Mouse (Mus musculus) gastrocnemius, adult 8-10 months (tissue): ENCODE data around the gene Gm10770. TPM values are rescaled to one million over a fixed set of nuclear protein-coding genes. Genes with fewer than 3 reads are reported as not detected.
"Not testable (repeated sequence)": the region's sequence is repeated elsewhere in the genome, so short reads cannot be mapped to it uniquely, and the experiment has no call there.

ENCODE experiments used
- DNase-seq, 2 experiments: peaks; one replicate each; pipeline ENCODE4 v3.0.0; 2022; ENCODE audit warnings: low spot score in 2 of 2
- total RNA-seq, 4 experiments: library from RNA; stranded (reverse); gene quantifications; 2 replicates each; pipeline ENCODE4 v1.2.4; 2022

The Gm10770 gene
- total RNA-seq = not detected

- DNase-seq = not testable (repeated sequence)
Observed at GRCm38 (mm10) chr2:150179579-150179978, at the start of gene Gm10770. Gm10770 (minus strand) TSS chr2:150179679.

- not testable (repeated sequence) for DNase-seq
Observed at GRCm38 (mm10) chr2:150223263-150223662, 43.8 kb upstream of the Gm10770 start.

- not testable (repeated sequence) for DNase-seq
Observed at GRCm38 (mm10) chr2:150218363-150218725, 38.9 kb upstream of the Gm10770 start.

GRCm38 (mm10) chr2:150217600-150218362 is 38.3 kb upstream of the Gm10770 start, which contains the start of gene Zfp937:
Zfp937 (plus strand) TSS chr2:150218073.
- peak; percentile 72 to 79 for DNase-seq

- not testable (repeated sequence) for DNase-seq
Observed at GRCm38 (mm10) chr2:150181570-150181999, 2.1 kb upstream of the Gm10770 start, which contains the start of gene Gm14139. Gm14139 (plus strand) TSS chr2:150181755.

GRCm38 (mm10) chr2:150181046-150181445 is 1.6 kb upstream of the Gm10770 start:
- DNase-seq = not testable (repeated sequence)

GRCm38 (mm10) chr2:150173833-150174232 is 5.6 kb downstream of the Gm10770 start:
- no peak for DNase-seq

GRCm38 (mm10) chr2:150166703-150167102 is 12.8 kb downstream of the Gm10770 start:
- no peak for DNase-seq

GRCm38 (mm10) chr2:150136435-150136897 is 43.0 kb downstream of the Gm10770 start, which contains the start of gene Zfp120:
Zfp120 (minus strand) TSS chr2:150136708.
- DNase-seq = peak; percentile 79 to 84

- DNase-seq = no peak
Observed at GRCm38 (mm10) chr2:150132773-150133172, 46.7 kb downstream of the Gm10770 start.

- not testable (repeated sequence) for DNase-seq
Observed at GRCm38 (mm10) chr2:150132002-150132401, 47.5 kb downstream of the Gm10770 start.

Other genes with a start within 250 kb of the Gm10770 start
- 1 to 10 TPM; 7.0 to 9.6 (median 8.3) TPM for gene Zfp120, start 43.0 kb downstream of the Gm10770 start, total RNA-seq
- gene Gm14139, start 2.1 kb upstream of the Gm10770 start, total RNA-seq = not detected
- gene Zfp937, start 38.4 kb upstream of the Gm10770 start, total RNA-seq = 1 to 10 TPM; 1.4 to 1.9 (median 1.6) TPM
- gene Gm21994, start 75.9 kb upstream of the Gm10770 start, total RNA-seq = 1 to 10 TPM in 3 of 4 experiments, under 1 TPM in 1; 0.79 to 2.4 (median 2.0) TPM
- not detected for gene Gm14124, start 77.8 kb upstream of the Gm10770 start, total RNA-seq
- 1 to 10 TPM in 3 of 4 experiments, not detected in 1; 1.5 to 3.0 (median 1.9) TPM for gene Gm10130, start 144.0 kb upstream of the Gm10770 start, total RNA-seq
- gene 3300002I08Rik, start 183.1 kb upstream of the Gm10770 start, total RNA-seq = 1 to 10 TPM in 2 of 4 experiments, under 1 TPM in 2; 0.54 to 1.8 (median 1.1) TPM